ENCODE assay signal across 28 mouse cellular contexts in genomic region chr4:134330281-134330680, GRCm38 (mm10). TPM values are rescaled to one million over a fixed set of nuclear protein-coding genes. Genes with fewer than 3 reads are reported as not detected.
DNase-seq lines count a peak whose midpoint lies in the region; ATAC-seq lines count a peak whose summit lies in the region.
"Had no signal": no experiment of that assay in that cellular context is flagged by ENCODE, and none has a peak within 500 bp of the region (broad histone marks: within the 10 kb centered on the region; RNA-seq: fewer than 3 reads in every experiment).

No protein-coding gene starts in this region.

- peaks cover 2% of the 10 kb centered on the region; the same call in 1 of the 2 replicates for H3K4me1 ChIP-seq in heart, embryonic 16.5 days (ENCODE audit: control insufficient read depth, insufficient read depth, low read length)
- H3K4me1 ChIP-seq: forebrain, embryonic 13.5 days; hindbrain, embryonic 12.5 days; neural tube, embryonic 13.5 days had no signal

- ATAC-seq in heart, embryonic 16.5 days (replicated peaks; ENCODE audit: extremely low read depth, insufficient read depth, low FRiP score), result no peak
- ATAC-seq: activated CD4-positive, CD25-positive, alpha-beta regulatory T cell, adult 4 months; forebrain, embryonic 13.5 days; midbrain, embryonic 16.5 days had no signal

- H3K36me3 ChIP-seq in heart, embryonic 16.5 days (ENCODE audit: control insufficient read depth, insufficient read depth), result peaks cover 17% of the 10 kb centered on the region
- H3K36me3 ChIP-seq: hindbrain, embryonic 12.5 days; neural tube, embryonic 13.5 days had no signal

- no peak for DNase-seq in heart, adult 18-20 months
- peak; percentile 30 for DNase-seq in ZHBTc4 (ENCODE audit: low read depth, low spot score)
- DNase-seq in kidney, adult 9 months, result peak; percentile 87
- peak; percentile 75 to 86 for DNase-seq in kidney, postnatal 36 days
- no peak for DNase-seq in lung, postnatal 36 days
- DNase-seq in cerebellum, adult 11 months, result no peak
- DNase-seq: adrenal gland, postnatal 10 days; B cell, adult 2 months; cerebellum, adult 8-10 months; gastrocnemius, postnatal 10 days; heart, postnatal 14 days; retina, postnatal 1 day; right cerebral cortex, postnatal 25 days; spleen, adult 18-20 months; thymus, postnatal 14 days had no signal

- H3K4me2 ChIP-seq in heart, embryonic 16.5 days (ENCODE audit: low read depth, low read length), result no peak overlapping the region
- H3K4me2 ChIP-seq: forebrain, embryonic 13.5 days; hindbrain, embryonic 12.5 days; neural tube, embryonic 13.5 days had no signal

- H3K9ac ChIP-seq in heart, embryonic 16.5 days (ENCODE audit: low read length), result no peak overlapping the region
- H3K9ac ChIP-seq: forebrain, embryonic 13.5 days; hindbrain, embryonic 12.5 days; neural tube, embryonic 13.5 days had no signal

- H3K4me3 ChIP-seq in heart, embryonic 16.5 days (ENCODE audit: low read length), result no peak overlapping the region
- H3K4me3 ChIP-seq: forebrain, embryonic 13.5 days; hindbrain, embryonic 12.5 days; myocyte; neural tube, embryonic 13.5 days had no signal

- no peaks in the 10 kb centered on the region for H3K27me3 ChIP-seq in heart, embryonic 16.5 days (ENCODE audit: control insufficient read depth, insufficient read depth, low read length)
- H3K27me3 ChIP-seq: CH12.LX; forebrain, embryonic 13.5 days; hindbrain, embryonic 12.5 days; neural tube, embryonic 13.5 days had no signal

- 0 out of 2 replicates have a peak overlapping the region, but pooled peaks have one; percentile 36 for H3K27ac ChIP-seq in heart, embryonic 16.5 days (ENCODE audit: low read length)
- H3K27ac ChIP-seq: forebrain, embryonic 13.5 days; hindbrain, embryonic 12.5 days; macrophage; neural tube, embryonic 13.5 days had no signal

- 60% methylated on average over 5 of the region's 5 CpGs for WGBS in heart, embryonic 16.5 days

- no peaks in the 10 kb centered on the region for H3K9me3 ChIP-seq in heart, embryonic 16.5 days (replicated peaks; ENCODE audit: control insufficient read depth, low read length)
- H3K9me3 ChIP-seq: forebrain, embryonic 13.5 days; hindbrain, embryonic 12.5 days; neural tube, embryonic 13.5 days had no signal

RNA-seq across cellular contexts. Expression of gene Slc30a2, which starts 12.7 kb away (rescaled TPM):
- 0.21 and 0.42 TPM in 2 replicates for polyA plus RNA-seq in heart, embryonic 16.5 days (2015; fragmentation: Nextera tagmentation; extraction: Ambion mirVana)
- total RNA-seq in heart, adult 18-20 months (2021), result under 1 TPM; 0.30 to 0.72 TPM
- total RNA-seq: layer of hippocampus, postnatal 10 days had no signal
- polyA plus RNA-seq: forebrain, embryonic 13.5 days; hindbrain, embryonic 12.5 days; limb, embryonic 11.5 days; liver, adult 2 months; macrophage had no signal

RNA-seq across cellular contexts. Expression of gene Trim63, which starts 15.4 kb away (rescaled TPM):
- 175 and 177 TPM in 2 replicates for polyA plus RNA-seq in heart, embryonic 16.5 days (2015; fragmentation: Nextera tagmentation; extraction: Ambion mirVana)
- 100 to 1,000 TPM; 195 to 199 TPM for total RNA-seq in heart, adult 18-20 months (2021)
- total RNA-seq: MEL had no signal
- polyA plus RNA-seq: activated CD4-positive, CD25-positive, alpha-beta regulatory T cell, adult 4 months; forebrain, embryonic 13.5 days; liver, adult 2 months; macrophage had no signal

RNA-seq across cellular contexts. Expression of gene Pdik1l, which starts 42.6 kb away (rescaled TPM):
- 13.0 and 13.9 TPM in 2 replicates for polyA plus RNA-seq in heart, embryonic 16.5 days (2015; fragmentation: Nextera tagmentation; extraction: Ambion mirVana)
- total RNA-seq in heart, adult 18-20 months (2021), result 1 to 10 TPM; 4.8 to 8.0 TPM

RNA-seq across cellular contexts. Expression of gene Extl1, which starts 53.4 kb away (rescaled TPM):
- polyA plus RNA-seq in heart, embryonic 16.5 days (2015; fragmentation: Nextera tagmentation; extraction: Ambion mirVana), result 2.6 and 2.8 TPM in 2 replicates
- 10 to 100 TPM; 19.7 to 19.8 TPM for total RNA-seq in heart, adult 18-20 months (2021)

Comparison
In these comparisons a context has a peak if more than half of its experiments do, and no peak if none do; other contexts are left out.
1. DNase-seq: peak in ZHBTc4 (single experiment), kidney, adult 9 months (single experiment) and kidney, postnatal 36 days (2 of 2); none in heart, adult 18-20 months (0 of 2), lung, postnatal 36 days (single experiment) and cerebellum, adult 11 months (single experiment).